23 mouse cellular contexts compared by ENCODE assay signal in genomic region chr17:52303320-52303719, GRCm38 (mm10).
DNase-seq lines count a peak whose midpoint lies in the region; ATAC-seq and TF ChIP-seq lines count a peak whose summit lies in the region.
"Had no signal": no experiment of that assay in that cellular context is flagged by ENCODE, and none has a peak within 500 bp of the region (broad histone marks: within the 10 kb centered on the region; RNA-seq: fewer than 3 reads in every experiment).

No protein-coding gene starts in this region.

- no peaks in the 10 kb centered on the region for H3K27me3 ChIP-seq in forebrain, postnatal 0 days (ENCODE audit: insufficient read depth, low read length)
- H3K27me3 ChIP-seq in forebrain, embryonic 13.5 days = no peaks in the 10 kb centered on the region
- H3K27me3 ChIP-seq: heart, embryonic 12.5 days; heart, embryonic 15.5 days; Patski had no signal

- TF ChIP-seq CTCF in forebrain, postnatal 0 days (IDR thresholded peaks at IDR 0.05; ENCODE audit: low read depth) = 0 out of 2 replicates have a peak, but pooled peaks have one; percentile 27

- DNase-seq in forebrain, postnatal 0 days = no peak
- peak; percentile 5 for DNase-seq in induced T-regulatory cell, adult 2 months (ENCODE audit: low read depth)
- peak; percentile 56 for DNase-seq in thymus, postnatal 0 days (ENCODE audit: low spot score)
- peak; percentile 63 for DNase-seq in thymus, postnatal 25 days
- no peak for DNase-seq in adrenal gland, adult 2 months
- DNase-seq in c-Kit-positive CD71-positive TER-119-positive erythroid progenitor cells, embryonic 14.5 days (ENCODE audit: low spot score) = no peak
- DNase-seq: adrenal gland, adult 8-10 months; adrenal gland, postnatal 25 days; cerebellum, adult 18-20 months; cerebellum, adult 9-10 months; cerebellum, postnatal 14 days; gastrocnemius, postnatal 25 days; heart, adult 18-20 months; heart, postnatal 10 days; heart, postnatal 36 days had no signal

- ATAC-seq in forebrain, postnatal 0 days = no peak
- ATAC-seq in forebrain, embryonic 13.5 days = no peak
- ATAC-seq: forebrain, embryonic 14.5 days; hindbrain, postnatal 0 days; Patski had no signal

- H3K36me3 ChIP-seq in forebrain, postnatal 0 days (ENCODE audit: insufficient read depth) = no peaks in the 10 kb centered on the region
- no peaks in the 10 kb centered on the region for H3K36me3 ChIP-seq in forebrain, embryonic 13.5 days (ENCODE audit: poor library complexity, severe bottlenecking)
- H3K36me3 ChIP-seq: forebrain, embryonic 10.5 days; heart, embryonic 12.5 days; heart, embryonic 15.5 days had no signal

- H3K4me2 ChIP-seq in forebrain, postnatal 0 days (ENCODE audit: low read depth) = no peak overlapping the region
- no peak overlapping the region for H3K4me2 ChIP-seq in forebrain, embryonic 13.5 days
- H3K4me2 ChIP-seq: heart, embryonic 12.5 days; heart, embryonic 15.5 days; hindbrain, embryonic 14.5 days had no signal

- H3K27ac ChIP-seq in forebrain, postnatal 0 days (ENCODE audit: low read depth, low read length) = no peak overlapping the region
- H3K27ac ChIP-seq in forebrain, embryonic 13.5 days = no peak overlapping the region
- H3K27ac ChIP-seq: forebrain, embryonic 10.5 days; heart, embryonic 15.5 days; hindbrain, embryonic 14.5 days; hindbrain, postnatal 0 days had no signal

- H3K9me3 ChIP-seq in forebrain, postnatal 0 days (ENCODE audit: low read length) = no peaks in the 10 kb centered on the region
- no peaks in the 10 kb centered on the region for H3K9me3 ChIP-seq in forebrain, embryonic 13.5 days (replicated peaks)
- H3K9me3 ChIP-seq: forebrain, embryonic 10.5 days; heart, embryonic 12.5 days; heart, embryonic 15.5 days had no signal

- H3K4me1 ChIP-seq in forebrain, postnatal 0 days (ENCODE audit: insufficient read depth) = no peaks in the 10 kb centered on the region
- H3K4me1 ChIP-seq in forebrain, embryonic 13.5 days = no peaks in the 10 kb centered on the region
- H3K4me1 ChIP-seq: heart, embryonic 12.5 days; heart, embryonic 15.5 days had no signal

- no peak overlapping the region for H3K9ac ChIP-seq in forebrain, postnatal 0 days
- no peak overlapping the region for H3K9ac ChIP-seq in forebrain, embryonic 13.5 days
- H3K9ac ChIP-seq: heart, embryonic 12.5 days; heart, embryonic 15.5 days; hindbrain, embryonic 14.5 days had no signal

- no peak overlapping the region for H3K4me3 ChIP-seq in forebrain, postnatal 0 days (ENCODE audit: low read depth, low read length)
- no peak overlapping the region for H3K4me3 ChIP-seq in forebrain, embryonic 13.5 days
- H3K4me3 ChIP-seq: forebrain, embryonic 10.5 days; heart, embryonic 12.5 days; heart, embryonic 15.5 days had no signal

- 95% methylated on average over 4 of the region's 4 CpGs for WGBS in forebrain, postnatal 0 days
- WGBS in forebrain, embryonic 13.5 days = 89% methylated on average over 4 of the region's 4 CpGs

Comparison
In these comparisons a context has a peak if more than half of its experiments do, and no peak if none do; other contexts are left out.
1. DNase-seq: peak in induced T-regulatory cell, adult 2 months (single experiment), thymus, postnatal 0 days (single experiment) and thymus, postnatal 25 days (single experiment); none in forebrain, postnatal 0 days (single experiment), adrenal gland, adult 2 months (single experiment) and c-Kit-positive CD71-positive TER-119-positive erythroid progenitor cells, embryonic 14.5 days (single experiment).